Mouse (Mus musculus): Measurements from ENCODE around the gene Csrp2. TPM values are rescaled to one million over a fixed set of nuclear protein-coding genes. Genes with fewer than 3 reads are reported as not detected.

Gene Csrp2
- polyA plus RNA-seq, 1 experiment, result 83.0 TPM

- no peak overlapping the region for H3K4me3 ChIP-seq (ENCODE audit: insufficient read depth, low read depth, low read length)
- H3K27ac ChIP-seq (replicated peaks; ENCODE audit: low read depth, low read length), result no peak overlapping the region
Measured at GRCm38 (mm10) chr10:110971998-110972397, 52.4 kb downstream of the Csrp2 start.

GRCm38 (mm10) chr10:110974463-110974862 lies 54.9 kb downstream of the Csrp2 start:
- no peak overlapping the region for H3K4me3 ChIP-seq (ENCODE audit: insufficient read depth, low read depth, low read length)
- no peak overlapping the region for H3K27ac ChIP-seq (replicated peaks; ENCODE audit: low read depth, low read length)
- no peaks in the 10 kb centered on the region for H3K4me1 ChIP-seq (ENCODE audit: control insufficient read depth, insufficient read depth, insufficient read length, low read length)

More at GRCm38 (mm10) chr10:110971998-110972397, 52.4 kb downstream of the Csrp2 start:
- H3K4me1 ChIP-seq (ENCODE audit: control insufficient read depth, insufficient read depth, insufficient read length, low read length), result no peaks in the 10 kb centered on the region

- Histone ChIP-seq H3K27ac (replicated peaks; ENCODE audit: low read depth, low read length) (no peak overlapping the region), H3K4me3 (ENCODE audit: insufficient read depth, low read depth, low read length) (no peak overlapping the region), H3K4me1 (ENCODE audit: control insufficient read depth, insufficient read depth, insufficient read length, low read length) (no peaks in the 10 kb centered on the region)
Measured at GRCm38 (mm10) chr10:110974885-110975284, 55.3 kb downstream of the Csrp2 start.

- no peaks in the 10 kb centered on the region for H3K4me1 ChIP-seq (ENCODE audit: control insufficient read depth, insufficient read depth, insufficient read length, low read length)
- H3K4me3 ChIP-seq (ENCODE audit: insufficient read depth, low read depth, low read length), result no peak overlapping the region
- H3K27ac ChIP-seq (replicated peaks; ENCODE audit: low read depth, low read length), result no peak overlapping the region
Measured at GRCm38 (mm10) chr10:110976046-110976445, 56.5 kb downstream of the Csrp2 start.

GRCm38 (mm10) chr10:110977379-110977778 lies 57.8 kb downstream of the Csrp2 start:
- Histone ChIP-seq H3K4me3 (ENCODE audit: insufficient read depth, low read depth, low read length) (no peak overlapping the region), H3K27ac (replicated peaks; ENCODE audit: low read depth, low read length) (no peak overlapping the region), H3K4me1 (ENCODE audit: control insufficient read depth, insufficient read depth, insufficient read length, low read length) (no peaks in the 10 kb centered on the region; the same call in 1 of the 2 replicates)

- Histone ChIP-seq H3K27ac (replicated peaks; ENCODE audit: low read depth, low read length) (no peak overlapping the region), H3K4me3 (ENCODE audit: insufficient read depth, low read depth, low read length) (no peak overlapping the region), H3K4me1 (ENCODE audit: control insufficient read depth, insufficient read depth, insufficient read length, low read length) (no peaks in the 10 kb centered on the region; the same call in 1 of the 2 replicates)
Measured at GRCm38 (mm10) chr10:110979431-110979830, 59.8 kb downstream of the Csrp2 start.

GRCm38 (mm10) chr10:110980441-110980840 lies 60.9 kb downstream of the Csrp2 start:
- no peak overlapping the region for H3K4me3 ChIP-seq (ENCODE audit: insufficient read depth, low read depth, low read length)

GRCm38 (mm10) chr10:110982771-110983170 lies 63.2 kb downstream of the Csrp2 start:
- H3K4me1 ChIP-seq (ENCODE audit: control insufficient read depth, insufficient read depth, insufficient read length, low read length), result peaks cover 3% of the 10 kb centered on the region; the same call in 1 of the 2 replicates
- no peak overlapping the region for H3K4me3 ChIP-seq (ENCODE audit: insufficient read depth, low read depth, low read length)
- H3K27ac ChIP-seq (replicated peaks; ENCODE audit: low read depth, low read length), result no peak overlapping the region

More at GRCm38 (mm10) chr10:110980441-110980840, 60.9 kb downstream of the Csrp2 start:
- Histone ChIP-seq H3K27ac (replicated peaks; ENCODE audit: low read depth, low read length) (no peak overlapping the region), H3K4me1 (ENCODE audit: control insufficient read depth, insufficient read depth, insufficient read length, low read length) (no peaks in the 10 kb centered on the region; the same call in 1 of the 2 replicates)

GRCm38 (mm10) chr10:110986682-110987081 lies 67.1 kb downstream of the Csrp2 start:
- H3K27ac ChIP-seq (replicated peaks; ENCODE audit: low read depth, low read length), result no peak overlapping the region
- no peak overlapping the region for H3K4me3 ChIP-seq (ENCODE audit: insufficient read depth, low read depth, low read length)
- H3K4me1 ChIP-seq (ENCODE audit: control insufficient read depth, insufficient read depth, insufficient read length, low read length), result peaks cover 4% of the 10 kb centered on the region

Other genes starting within 250 kb of the Csrp2 start
- gene E2f7, start 174.3 kb upstream of the Csrp2 start, polyA plus RNA-seq (2012; ENCODE audit: insufficient read depth, insufficient read length, missing spikeins), result 0.46 TPM in 1 of 2 replicates, not detected in the other
- 10.1 and 14.5 TPM in 2 replicates for gene Zdhhc17, start 90.4 kb downstream of the Csrp2 start, polyA plus RNA-seq (2012; ENCODE audit: insufficient read depth, insufficient read length, missing spikeins)
- gene Osbpl8, start 245.0 kb downstream of the Csrp2 start, polyA plus RNA-seq (2012; ENCODE audit: insufficient read depth, insufficient read length, missing spikeins), result 7.5 and 11.5 TPM in 2 replicates